Mouse (Mus musculus): Measurements from ENCODE around the gene Tti1. TPM values are rescaled to one million over a fixed set of nuclear protein-coding genes. Genes with fewer than 3 reads are reported as not detected.

Gene Tti1
- polyA plus RNA-seq, 1 experiment, result 17.6 TPM

DNA sequence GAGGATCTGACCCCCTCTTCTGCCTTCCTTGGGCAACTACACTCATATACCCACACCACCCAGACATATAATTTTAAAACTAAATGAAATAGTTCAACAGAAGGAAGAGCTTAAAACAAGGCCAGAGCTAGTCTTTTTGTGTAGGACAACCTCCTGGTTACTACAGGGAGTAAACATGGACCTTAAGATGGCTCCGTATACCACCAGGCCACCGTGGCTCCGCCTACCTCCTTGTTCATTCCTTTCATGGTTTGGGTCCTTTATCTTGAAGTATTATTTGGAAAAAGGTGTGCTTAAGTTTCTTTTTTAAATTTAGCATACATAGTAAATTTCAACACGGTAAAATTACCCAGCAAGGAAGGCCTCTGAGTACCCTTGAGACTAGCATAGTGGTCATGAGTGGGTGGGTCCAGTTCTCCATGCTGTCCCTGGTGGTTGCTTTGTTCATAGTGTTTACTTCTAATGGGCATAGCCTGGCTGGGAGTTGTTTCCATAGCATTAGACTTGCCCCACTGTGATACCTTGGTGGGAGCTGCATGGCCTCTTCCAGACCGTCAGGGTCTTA lies 39.1 kb upstream of the Tti1 start:
- H3K36me3 ChIP-seq (ENCODE audit: control insufficient read depth, insufficient read depth, low read length), result peaks cover 7% of the 10 kb centered on the region
- 92% methylated on average over 5 of the region's 5 CpGs for WGBS

DNA sequence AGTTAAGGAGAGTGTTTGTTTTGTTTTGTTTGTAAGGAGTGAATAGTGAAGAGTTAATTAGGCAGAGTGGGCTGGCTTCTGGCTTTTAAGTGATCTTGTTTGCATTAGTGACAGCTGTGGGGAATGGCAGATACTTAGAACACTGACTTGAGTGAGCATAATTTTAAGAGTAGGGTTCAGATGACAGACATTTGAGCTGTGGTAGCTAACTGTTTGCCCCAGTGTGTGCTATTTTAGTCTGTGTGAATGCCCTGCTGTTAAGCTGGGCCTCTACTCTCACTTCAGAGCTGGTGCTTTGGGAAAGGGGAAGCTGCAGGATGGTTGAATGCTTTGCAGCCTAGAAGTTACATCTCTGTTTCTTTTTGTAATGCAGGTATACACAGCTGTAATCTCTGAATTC lies 38.2 kb upstream of the Tti1 start:
- TF ChIP-seq POLR2A (IDR thresholded peaks at IDR 0.05; ENCODE audit: low read depth, low read length), result no peak
- no peak for TF ChIP-seq CTCF (IDR thresholded peaks at IDR 0.05; ENCODE audit: extremely low read depth, insufficient read depth, insufficient read length, insufficient replicate concordance)
- no peaks in the 10 kb centered on the region for H3K27me3 ChIP-seq (ENCODE audit: control insufficient read depth, insufficient read depth, low read length)
- no peaks in the 10 kb centered on the region for H3K4me1 ChIP-seq (ENCODE audit: control insufficient read depth, insufficient read depth, insufficient read length)
- no peak overlapping the region for H3K4me3 ChIP-seq (ENCODE audit: extremely low read depth, insufficient read depth, insufficient read length)
- H3K36me3 ChIP-seq (ENCODE audit: control insufficient read depth, insufficient read depth, low read length), result peaks cover 5% of the 10 kb centered on the region
- no peak for DNase-seq (ENCODE audit: low read depth in 1 of 2, low spot score in 2 of 2)
- no peak overlapping the region for H3K27ac ChIP-seq (ENCODE audit: insufficient read depth, low read length)

More for the DNA sequence above, 39.1 kb upstream of the Tti1 start:
- no peaks in the 10 kb centered on the region for H3K4me1 ChIP-seq (ENCODE audit: control insufficient read depth, insufficient read depth, insufficient read length)
- no peak overlapping the region for H3K4me3 ChIP-seq (ENCODE audit: extremely low read depth, insufficient read depth, insufficient read length)
- no peaks in the 10 kb centered on the region for H3K27me3 ChIP-seq (ENCODE audit: control insufficient read depth, insufficient read depth, low read length)
- H3K27ac ChIP-seq (ENCODE audit: insufficient read depth, low read length), result no peak overlapping the region
- DNase-seq (ENCODE audit: low read depth in 1 of 2, low spot score in 2 of 2), result no peak
- TF ChIP-seq CTCF (IDR thresholded peaks at IDR 0.05; ENCODE audit: extremely low read depth, insufficient read depth, insufficient read length, insufficient replicate concordance) (no peak), POLR2A (IDR thresholded peaks at IDR 0.05; ENCODE audit: low read depth, low read length) (no peak)

DNA sequence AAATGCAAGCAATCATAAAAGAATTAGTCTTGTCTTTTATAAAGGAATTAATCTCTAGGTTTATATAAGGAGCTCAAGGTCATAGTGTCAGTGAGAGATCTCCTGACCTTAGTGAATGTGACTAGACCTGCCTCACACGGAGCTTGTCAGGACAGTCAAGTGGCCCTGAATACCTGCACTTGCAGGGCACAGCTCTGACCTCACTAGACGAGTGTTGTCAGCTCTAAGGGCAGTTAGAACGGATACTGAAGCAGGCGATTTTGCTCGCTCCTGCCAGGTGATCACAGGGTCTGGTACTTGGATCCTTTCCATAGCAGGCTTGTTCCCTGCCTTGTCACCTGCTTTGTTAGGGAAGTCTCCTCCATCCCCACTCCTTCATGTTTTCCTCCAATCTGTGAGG lies 36.8 kb upstream of the Tti1 start:
- no peak for DNase-seq (ENCODE audit: low read depth in 1 of 2, low spot score in 2 of 2)
- Histone ChIP-seq H3K4me1 (ENCODE audit: control insufficient read depth, insufficient read depth, insufficient read length) (no peaks in the 10 kb centered on the region), H3K27me3 (ENCODE audit: control insufficient read depth, insufficient read depth, low read length) (no peaks in the 10 kb centered on the region), H3K27ac (ENCODE audit: insufficient read depth, low read length) (no peak overlapping the region), H3K4me3 (ENCODE audit: extremely low read depth, insufficient read depth, insufficient read length) (no peak overlapping the region), H3K36me3 (ENCODE audit: control insufficient read depth, insufficient read depth, low read length) (peaks cover 11% of the 10 kb centered on the region)
- 92% methylated on average over 5 of the region's 5 CpGs for WGBS
- no peak for TF ChIP-seq POLR2A (IDR thresholded peaks at IDR 0.05; ENCODE audit: low read depth, low read length)
- no peak for TF ChIP-seq CTCF (IDR thresholded peaks at IDR 0.05; ENCODE audit: extremely low read depth, insufficient read depth, insufficient read length, insufficient replicate concordance)

GRCm38 (mm10) chr2:158064571-158065048 lies 36.4 kb upstream of the Tti1 start:
- Histone ChIP-seq H3K27me3 (ENCODE audit: control insufficient read depth, insufficient read depth, low read length) (no peaks in the 10 kb centered on the region), H3K27ac (ENCODE audit: insufficient read depth, low read length) (no peak overlapping the region), H3K4me1 (ENCODE audit: control insufficient read depth, insufficient read depth, insufficient read length) (no peaks in the 10 kb centered on the region), H3K36me3 (ENCODE audit: control insufficient read depth, insufficient read depth, low read length) (peaks cover 11% of the 10 kb centered on the region), H3K4me3 (ENCODE audit: extremely low read depth, insufficient read depth, insufficient read length) (no peak overlapping the region)
- no peak for TF ChIP-seq CTCF (IDR thresholded peaks at IDR 0.05; ENCODE audit: extremely low read depth, insufficient read depth, insufficient read length, insufficient replicate concordance)
- TF ChIP-seq POLR2A (IDR thresholded peaks at IDR 0.05; ENCODE audit: low read depth, low read length), result no peak
- DNase-seq (ENCODE audit: low read depth in 1 of 2, low spot score in 2 of 2), result no peak
- WGBS, result 65% methylated on average over 3 of the region's 3 CpGs

DNA sequence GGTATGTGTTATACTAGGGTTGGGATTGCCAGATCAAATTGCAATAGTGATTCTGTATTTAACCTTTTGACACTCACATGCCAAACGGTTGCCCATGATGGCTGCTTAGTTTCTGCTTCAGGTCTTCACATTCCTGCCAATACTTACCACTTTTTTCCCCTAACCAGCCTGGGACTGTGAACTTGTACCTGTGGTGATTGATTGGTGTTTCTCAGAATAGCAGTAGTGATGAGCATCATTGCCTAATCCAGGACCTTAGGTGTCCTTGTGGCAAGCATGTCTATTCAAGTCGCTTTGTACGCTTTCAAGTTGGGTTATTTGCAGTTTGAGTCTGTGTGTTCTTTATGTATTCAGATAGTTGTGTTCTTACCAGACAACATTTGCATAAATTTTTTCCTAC lies 34.8 kb upstream of the Tti1 start:
- no peak overlapping the region for H3K4me3 ChIP-seq (ENCODE audit: extremely low read depth, insufficient read depth, insufficient read length)
- DNase-seq (ENCODE audit: low read depth in 1 of 2, low spot score in 2 of 2), result no peak
- TF ChIP-seq POLR2A (IDR thresholded peaks at IDR 0.05; ENCODE audit: low read depth, low read length) (no peak), CTCF (IDR thresholded peaks at IDR 0.05; ENCODE audit: extremely low read depth, insufficient read depth, insufficient read length, insufficient replicate concordance) (no peak)
- H3K4me1 ChIP-seq (ENCODE audit: control insufficient read depth, insufficient read depth, insufficient read length), result no peaks in the 10 kb centered on the region
- H3K27me3 ChIP-seq (ENCODE audit: control insufficient read depth, insufficient read depth, low read length), result no peaks in the 10 kb centered on the region
- WGBS, result over 99% methylated on average over 3 of the region's 3 CpGs
- H3K36me3 ChIP-seq (ENCODE audit: control insufficient read depth, insufficient read depth, low read length), result peaks cover 19% of the 10 kb centered on the region
- no peak overlapping the region for H3K27ac ChIP-seq (ENCODE audit: insufficient read depth, low read length)

- 72% methylated on average over 8 of the region's 8 CpGs for WGBS
- H3K27me3 ChIP-seq (ENCODE audit: control insufficient read depth, insufficient read depth, low read length), result no peaks in the 10 kb centered on the region
- TF ChIP-seq POLR2A (IDR thresholded peaks at IDR 0.05; ENCODE audit: low read depth, low read length) (no peak), CTCF (IDR thresholded peaks at IDR 0.05; ENCODE audit: extremely low read depth, insufficient read depth, insufficient read length, insufficient replicate concordance) (no peak)
Measured at GRCm38 (mm10) chr2:158059666-158060105, 31.5 kb upstream of the Tti1 start.

DNA sequence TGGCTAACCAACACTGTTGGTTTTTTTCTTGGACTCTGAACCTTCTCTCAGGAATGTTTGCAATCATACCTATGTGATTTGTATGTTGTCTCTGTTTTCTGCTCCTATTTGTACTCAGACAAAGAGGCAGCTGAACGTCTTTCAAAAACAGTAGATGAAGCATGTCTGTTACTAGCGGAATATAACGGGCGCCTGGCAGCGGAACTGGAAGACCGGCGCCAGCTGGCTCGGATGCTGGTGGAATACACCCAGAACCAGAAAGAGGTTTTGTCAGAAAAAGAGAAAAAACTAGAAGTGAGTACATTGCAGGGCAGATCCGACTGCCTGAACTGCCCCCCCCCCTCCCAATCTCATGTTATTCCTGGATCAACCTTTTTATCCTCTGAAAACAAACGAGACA lies 30.3 kb upstream of the Tti1 start:
- TF ChIP-seq CTCF (IDR thresholded peaks at IDR 0.05; ENCODE audit: extremely low read depth, insufficient read depth, insufficient read length, insufficient replicate concordance) (no peak), POLR2A (IDR thresholded peaks at IDR 0.05; ENCODE audit: low read depth, low read length) (no peak)
- H3K27ac ChIP-seq (ENCODE audit: insufficient read depth, low read length), result no peak overlapping the region
- WGBS, result 90% methylated on average over 10 of the region's 10 CpGs
- H3K27me3 ChIP-seq (ENCODE audit: control insufficient read depth, insufficient read depth, low read length), result no peaks in the 10 kb centered on the region
- H3K4me3 ChIP-seq (ENCODE audit: extremely low read depth, insufficient read depth, insufficient read length), result no peak overlapping the region
- H3K36me3 ChIP-seq (ENCODE audit: control insufficient read depth, insufficient read depth, low read length), result peaks cover 25% of the 10 kb centered on the region
- DNase-seq (ENCODE audit: low read depth in 1 of 2, low spot score in 2 of 2), result no peak
- H3K4me1 ChIP-seq (ENCODE audit: control insufficient read depth, insufficient read depth, insufficient read length), result no peaks in the 10 kb centered on the region

More at GRCm38 (mm10) chr2:158059666-158060105, 31.5 kb upstream of the Tti1 start:
- H3K27ac ChIP-seq (ENCODE audit: insufficient read depth, low read length), result no peak overlapping the region
- H3K36me3 ChIP-seq (ENCODE audit: control insufficient read depth, insufficient read depth, low read length), result peaks cover 27% of the 10 kb centered on the region
- H3K4me1 ChIP-seq (ENCODE audit: control insufficient read depth, insufficient read depth, insufficient read length), result no peaks in the 10 kb centered on the region
- no peak overlapping the region for H3K4me3 ChIP-seq (ENCODE audit: extremely low read depth, insufficient read depth, insufficient read length)
- no peak for DNase-seq (ENCODE audit: low read depth in 1 of 2, low spot score in 2 of 2)
